Mouse (Mus musculus): ENCODE results near the gene Ncstn. TPM values are rescaled to one million over a fixed set of nuclear protein-coding genes. Genes with fewer than 3 reads are reported as not detected.

Gene Ncstn
- polyA plus RNA-seq (2017; shearing (Covaris generic)), result 165 TPM

DNA sequence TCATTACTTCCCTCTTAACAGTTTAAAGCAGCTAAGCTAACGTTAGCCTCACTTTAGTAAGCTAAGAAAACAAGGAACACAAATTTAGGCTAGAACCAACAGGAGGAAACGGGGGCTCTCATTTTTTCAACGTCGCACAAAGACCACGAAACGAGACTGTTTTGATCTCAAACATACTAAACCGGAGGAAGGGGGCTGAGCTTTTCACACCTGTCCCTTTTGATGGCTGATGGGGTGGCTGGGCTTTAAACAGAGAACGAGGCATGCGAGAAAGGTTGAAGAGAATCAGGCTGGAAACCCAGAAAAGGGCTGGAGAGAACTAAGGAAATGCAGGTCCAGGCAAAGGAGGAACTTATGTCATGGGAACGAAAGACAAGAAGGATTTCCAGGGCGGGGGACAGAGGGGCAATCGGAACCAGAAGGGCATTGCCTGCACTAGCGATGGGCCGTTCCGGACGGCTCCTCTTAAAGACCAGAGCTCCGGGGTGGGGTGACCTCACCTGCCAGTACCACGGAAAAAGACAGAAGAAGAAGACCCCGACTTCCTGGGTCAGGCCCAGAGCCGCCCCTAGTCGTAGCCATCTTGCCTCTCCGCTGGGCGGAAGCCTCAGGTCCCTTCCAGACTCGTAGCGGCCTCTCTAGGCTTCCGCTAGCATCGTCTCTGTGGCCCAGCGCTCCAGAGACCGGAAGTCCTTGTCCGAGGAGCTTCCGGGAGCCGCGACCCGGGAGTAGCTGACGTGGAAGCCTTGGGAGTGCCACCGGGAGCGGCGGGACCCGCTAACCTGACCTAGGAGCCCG is at the start of gene Ncstn, which contains the start of gene Copa:
Gene Ncstn, minus strand, starts transcription at position 695 of the 798 bp plus-strand sequence.
Gene Copa, plus strand, starts transcription at position 429 of the 798 bp plus-strand sequence.

GRCm38 (mm10) chr1:172126376-172127347 is 44.1 kb upstream of the Ncstn start, which contains the start of gene Pex19:
TSS of gene Pex19 (plus strand) at chr1:172126755.

DNA sequence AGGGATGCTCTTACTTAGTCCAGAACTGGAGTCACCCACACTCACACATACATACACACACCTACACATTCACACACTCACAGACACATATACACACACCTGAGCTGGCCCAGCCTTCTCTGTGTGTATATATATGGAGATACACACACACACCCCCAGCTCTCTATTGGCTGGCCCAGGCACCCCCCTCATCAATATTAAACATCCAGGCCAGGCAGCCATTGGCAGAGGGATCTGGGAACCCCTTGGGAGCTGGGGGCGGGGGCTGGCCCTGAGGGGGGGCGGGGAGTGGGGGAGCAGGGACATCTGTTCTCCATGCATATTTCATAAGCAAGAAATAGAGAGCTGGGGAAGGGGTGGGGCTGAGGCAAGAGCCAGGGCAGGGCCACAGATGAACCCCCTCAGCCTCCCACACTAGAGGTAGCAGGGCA is 25.1 kb downstream of the Ncstn start, which contains the start of gene Nhlh1:
Gene Nhlh1, minus strand, starts transcription at position 83 of the 431 bp plus-strand sequence.

DNA sequence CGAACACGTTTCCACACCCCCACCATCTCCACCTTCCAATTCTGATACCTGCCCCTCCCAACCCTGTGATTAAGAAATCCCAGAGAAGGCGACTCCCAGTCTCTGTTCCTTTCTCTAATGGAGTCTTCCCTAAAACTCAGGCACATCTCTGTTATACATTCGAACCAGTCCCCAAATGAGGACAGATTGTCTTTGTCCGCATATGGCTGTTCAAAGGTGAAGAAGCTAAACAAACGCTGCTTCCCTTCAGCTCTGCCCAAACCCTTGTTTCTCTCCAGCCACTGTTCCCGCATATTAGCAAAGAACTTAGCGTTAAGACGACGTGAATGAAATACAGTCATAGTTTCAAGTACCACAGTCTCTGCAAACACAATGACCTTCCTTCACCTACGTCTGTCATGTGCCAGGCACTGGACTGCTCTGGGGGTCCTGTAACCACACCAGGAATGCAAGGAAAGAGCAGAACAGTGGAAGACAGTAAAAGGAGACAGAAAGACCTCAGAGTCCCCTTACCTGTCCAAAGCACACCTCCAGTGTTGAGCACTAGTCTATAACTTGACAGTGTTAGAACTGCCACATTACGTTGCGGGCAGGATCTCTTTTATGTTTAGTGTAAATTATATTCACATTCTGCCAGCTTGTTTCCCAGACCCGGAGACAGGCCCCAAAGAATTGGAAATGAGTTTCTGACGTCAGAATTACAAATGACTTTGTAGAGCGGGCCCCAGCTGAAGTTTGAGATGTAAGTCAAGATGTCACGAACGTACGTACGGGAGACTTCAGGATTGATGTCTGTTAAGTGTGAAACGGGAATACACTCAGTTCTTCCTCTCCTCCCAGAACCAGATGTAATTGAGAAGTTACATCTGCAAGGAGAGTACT is 54.0 kb downstream of the Ncstn start, which contains the start of gene Vangl2:
Gene Vangl2, minus strand, starts transcription at position 51 of the 882 bp plus-strand sequence.

Other genes with a start within 250 kb of the Ncstn start
- gene Cd84, start 243.1 kb downstream of the Ncstn start, polyA plus RNA-seq (2017; shearing (Covaris generic)), result 161 TPM
- gene Gm10521, start 187.1 kb downstream of the Ncstn start, polyA plus RNA-seq (2017; shearing (Covaris generic)), result 0.77 TPM
- gene Slamf6, start 165.3 kb downstream of the Ncstn start, polyA plus RNA-seq (2017; shearing (Covaris generic)), result 582 TPM
- gene Vangl2, start 54.4 kb downstream of the Ncstn start, polyA plus RNA-seq (2017; shearing (Covaris generic)), result 2.2 TPM
- gene Nhlh1, start 25.2 kb downstream of the Ncstn start, polyA plus RNA-seq (2017; shearing (Covaris generic)), result not detected
- gene Copa, start 266 bp downstream of the Ncstn start, polyA plus RNA-seq (2017; shearing (Covaris generic)), result 258 TPM
- 66.5 TPM for gene Pex19, start 44.0 kb upstream of the Ncstn start, polyA plus RNA-seq (2017; shearing (Covaris generic))
- gene Dcaf8, start 65.3 kb upstream of the Ncstn start, polyA plus RNA-seq (2017; shearing (Covaris generic)), result 183 TPM
- gene Pea15a, start 124.0 kb upstream of the Ncstn start, polyA plus RNA-seq (2017; shearing (Covaris generic)), result 80.0 TPM
- gene Casq1, start 137.1 kb upstream of the Ncstn start, polyA plus RNA-seq (2017; shearing (Covaris generic)), result 0.15 TPM
- not detected for gene Atp1a4, start 175.6 kb upstream of the Ncstn start, polyA plus RNA-seq (2017; shearing (Covaris generic))
- 26.3 TPM for gene Igsf8, start 178.8 kb upstream of the Ncstn start, polyA plus RNA-seq (2017; shearing (Covaris generic))
- gene Atp1a2, start 215.3 kb upstream of the Ncstn start, polyA plus RNA-seq (2017; shearing (Covaris generic)), result 0.22 TPM
- gene Kcnj9, start 246.5 kb upstream of the Ncstn start, polyA plus RNA-seq (2017; shearing (Covaris generic)), result not detected

All from CD4-positive, CD25-positive, alpha-beta regulatory T cell, adult 9 weeks (primary cell).